Mouse (Mus musculus) ovary, postnatal 36 days (tissue): ENCODE measurements around the gene Brpf3.
"Not testable (repeated sequence)": the region's sequence is repeated elsewhere in the genome, so short reads cannot be mapped to it uniquely, and the experiment has no call there.

ENCODE experiments used
- DNase-seq: peaks from one replicate; pipeline ENCODE4 v3.0.0; 2022; ENCODE audit warnings: low spot score, mixed read lengths

Gene Brpf3

GRCm38 (mm10) chr17:28827665-28828231 is 26.9 kb downstream of the Brpf3 start:
- no peak for DNase-seq

GRCm38 (mm10) chr17:28829120-28829519 is 28.2 kb downstream of the Brpf3 start:
- DNase-seq = no peak

- no peak for DNase-seq
These were observed 30.2 kb downstream of the Brpf3 start for GRCm38 (mm10) chr17:28831065-28831464.

- DNase-seq = no peak
These were observed 31.1 kb downstream of the Brpf3 start for GRCm38 (mm10) chr17:28832040-28832439.

GRCm38 (mm10) chr17:28832875-28833274 is 32.0 kb downstream of the Brpf3 start:
- no peak for DNase-seq

GRCm38 (mm10) chr17:28834676-28835075 is 33.8 kb downstream of the Brpf3 start:
- peak; percentile 32 for DNase-seq

GRCm38 (mm10) chr17:28837840-28838239 is 37.0 kb downstream of the Brpf3 start:
- no peak for DNase-seq

GRCm38 (mm10) chr17:28841947-28842346 is 41.1 kb downstream of the Brpf3 start:
- DNase-seq = not testable (repeated sequence)

- no peak for DNase-seq
These were observed 42.8 kb downstream of the Brpf3 start for GRCm38 (mm10) chr17:28843665-28844064.

GRCm38 (mm10) chr17:28846974-28847617 is 46.2 kb downstream of the Brpf3 start:
- DNase-seq = no peak

GRCm38 (mm10) chr17:28850511-28850910 is 49.6 kb downstream of the Brpf3 start:
- DNase-seq = no peak

- DNase-seq = no peak
These were observed 53.5 kb downstream of the Brpf3 start for GRCm38 (mm10) chr17:28854377-28854776.

- no peak for DNase-seq
These were observed 54.4 kb downstream of the Brpf3 start for GRCm38 (mm10) chr17:28855166-28855885.

GRCm38 (mm10) chr17:28856030-28856429 is 55.1 kb downstream of the Brpf3 start:
- no peak for DNase-seq

GRCm38 (mm10) chr17:28858205-28858604 is 57.3 kb downstream of the Brpf3 start, which contains the start of gene Pnpla1:
Gene Pnpla1 (plus strand): TSS chr17:28858411.
- no peak for DNase-seq

- DNase-seq = no peak
These were observed 63.0 kb downstream of the Brpf3 start for GRCm38 (mm10) chr17:28863926-28864325.

- no peak for DNase-seq
These were observed 63.6 kb downstream of the Brpf3 start for GRCm38 (mm10) chr17:28864464-28864863.

GRCm38 (mm10) chr17:28866921-28867320 is 66.0 kb downstream of the Brpf3 start:
- no peak for DNase-seq

GRCm38 (mm10) chr17:28867381-28867780 is 66.5 kb downstream of the Brpf3 start:
- DNase-seq = no peak

GRCm38 (mm10) chr17:28869412-28870110 is 68.7 kb downstream of the Brpf3 start:
- DNase-seq = no peak

- no peak for DNase-seq
These were observed 69.5 kb downstream of the Brpf3 start for GRCm38 (mm10) chr17:28870435-28870834.

GRCm38 (mm10) chr17:28871831-28872230 is 70.9 kb downstream of the Brpf3 start:
- DNase-seq = no peak

GRCm38 (mm10) chr17:28872322-28872721 is 71.4 kb downstream of the Brpf3 start:
- no peak for DNase-seq
